ENCODE assay signal across 10 mouse cellular contexts in the genomic region with DNA sequence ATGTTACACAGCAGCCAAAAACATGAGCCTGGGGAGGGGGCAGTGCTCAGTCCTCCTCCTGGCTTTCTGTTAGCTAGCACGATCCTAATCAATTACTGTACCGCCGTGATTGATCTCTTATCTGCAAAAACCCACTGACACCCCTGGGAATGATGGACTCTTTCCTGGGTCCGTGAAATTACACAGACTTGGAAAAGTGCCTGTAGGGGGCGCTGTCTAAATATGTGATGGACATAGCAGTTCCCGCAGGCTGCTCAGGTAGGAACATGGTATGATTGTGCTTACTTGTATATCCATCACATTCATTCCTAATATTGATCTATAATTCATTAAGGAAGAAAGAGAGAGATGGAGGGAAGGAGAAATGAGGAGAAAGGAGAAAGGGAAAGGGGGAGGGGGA.
DNase-seq lines count a peak whose midpoint lies in the region; ATAC-seq and TF ChIP-seq lines count a peak whose summit lies in the region.
"Had no signal": no experiment of that assay in that cellular context is flagged by ENCODE, and none has a peak within 500 bp of the region (broad histone marks: within the 10 kb centered on the region; RNA-seq: fewer than 3 reads in every experiment).

No protein-coding gene starts in this region.

- H3K4me3 ChIP-seq in midbrain, postnatal 0 days (ENCODE audit: low read depth, low read length): no peak overlapping the region
- no peak overlapping the region for H3K4me3 ChIP-seq in midbrain, embryonic 11.5 days (ENCODE audit: low read depth, low read length)
- no peak overlapping the region for H3K4me3 ChIP-seq in cortical plate, adult 2 months (ENCODE audit: insufficient read depth, low read length)
- H3K4me3 ChIP-seq: liver, embryonic 12.5 days; neural tube, embryonic 12.5 days had no signal

- peak; percentile 40 for TF ChIP-seq CTCF in midbrain, postnatal 0 days (IDR thresholded peaks at IDR 0.05)
- TF ChIP-seq CTCF in cortical plate, adult 2 months (IDR thresholded peaks at IDR 0.05; ENCODE audit: extremely low read depth, insufficient read depth, low read length): peak; percentile 31

- no peaks in the 10 kb centered on the region for H3K4me1 ChIP-seq in midbrain, postnatal 0 days (ENCODE audit: insufficient read depth, low read length)
- H3K4me1 ChIP-seq in midbrain, embryonic 11.5 days (ENCODE audit: control insufficient read depth, insufficient read depth, low read length): no peaks in the 10 kb centered on the region
- H3K4me1 ChIP-seq in cortical plate, adult 2 months (ENCODE audit: control insufficient read depth, insufficient read depth, low read length): no peaks in the 10 kb centered on the region
- H3K4me1 ChIP-seq: liver, embryonic 12.5 days; neural tube, embryonic 12.5 days had no signal

- TF ChIP-seq POLR2A in cortical plate, adult 2 months (IDR thresholded peaks at IDR 0.05; ENCODE audit: extremely low read depth, insufficient read depth, low read length): no peak

- no peak overlapping the region for H3K4me2 ChIP-seq in midbrain, postnatal 0 days (ENCODE audit: low read depth, low read length, poor library complexity, severe bottlenecking)
- no peak overlapping the region for H3K4me2 ChIP-seq in midbrain, embryonic 11.5 days
- H3K4me2 ChIP-seq: liver, embryonic 12.5 days; neural tube, embryonic 12.5 days had no signal

- H3K27ac ChIP-seq in midbrain, postnatal 0 days (ENCODE audit: low read depth, low read length): no peak overlapping the region
- H3K27ac ChIP-seq in midbrain, embryonic 11.5 days (ENCODE audit: low read depth, low read length): no peak overlapping the region
- no peak overlapping the region for H3K27ac ChIP-seq in cortical plate, adult 2 months (ENCODE audit: insufficient read depth, low read length)
- H3K27ac ChIP-seq: liver, embryonic 12.5 days; neural tube, embryonic 12.5 days had no signal

- H3K36me3 ChIP-seq in midbrain, postnatal 0 days (ENCODE audit: insufficient read depth, low read length): no peaks in the 10 kb centered on the region
- no peaks in the 10 kb centered on the region for H3K36me3 ChIP-seq in midbrain, embryonic 11.5 days (ENCODE audit: control insufficient read depth, insufficient read depth, low read length)
- H3K36me3 ChIP-seq: liver, embryonic 12.5 days; neural tube, embryonic 12.5 days had no signal

- DNase-seq in adrenal gland, adult (ENCODE audit: inconsistent age in 2 of 2, low spot score in 1 of 2): peak; percentile 13 to 68
- no peak for DNase-seq in adrenal gland, postnatal 4 days (ENCODE audit: low spot score in 2 of 2)
- DNase-seq in midbrain, postnatal 0 days (ENCODE audit: low spot score): no peak
- no peak for DNase-seq in midbrain, embryonic 11.5 days (ENCODE audit: low spot score, missing footprints)
- DNase-seq in thymus, postnatal 0 days (ENCODE audit: low spot score): peak; percentile 32
- DNase-seq in urinary bladder, postnatal 36 days (ENCODE audit: low spot score in 2 of 2): no peak
- no peak for DNase-seq in neural tube, embryonic 10.5 days (ENCODE audit: extremely low spot score, low spot score)

- H3K9ac ChIP-seq in midbrain, postnatal 0 days (replicated peaks; ENCODE audit: low read length, poor library complexity, severe bottlenecking): no peak overlapping the region
- no peak overlapping the region for H3K9ac ChIP-seq in midbrain, embryonic 11.5 days (ENCODE audit: low read length)
- H3K9ac ChIP-seq: liver, embryonic 12.5 days; neural tube, embryonic 12.5 days had no signal

- WGBS in midbrain, postnatal 0 days: 79% methylated on average over 6 of the region's 6 CpGs
- WGBS in midbrain, embryonic 11.5 days: 87% methylated on average over 6 of the region's 6 CpGs

- no peaks in the 10 kb centered on the region for H3K9me3 ChIP-seq in midbrain, postnatal 0 days (ENCODE audit: low read length)
- no peaks in the 10 kb centered on the region for H3K9me3 ChIP-seq in midbrain, embryonic 11.5 days (ENCODE audit: control insufficient read depth, low read length)
- H3K9me3 ChIP-seq: liver, embryonic 12.5 days; neural tube, embryonic 12.5 days had no signal

- no peaks in the 10 kb centered on the region for H3K27me3 ChIP-seq in midbrain, postnatal 0 days (ENCODE audit: insufficient read depth, low read length)
- H3K27me3 ChIP-seq in midbrain, embryonic 11.5 days (ENCODE audit: control insufficient read depth, insufficient read depth, low read length): no peaks in the 10 kb centered on the region; the same call in 1 of the 2 replicates
- H3K27me3 ChIP-seq: liver, embryonic 12.5 days; neural tube, embryonic 12.5 days had no signal

- ATAC-seq in midbrain, postnatal 0 days (ENCODE audit: low FRiP score): no peak
- ATAC-seq in midbrain, embryonic 11.5 days (ENCODE audit: low FRiP score): no peak
- ATAC-seq: liver, embryonic 12.5 days had no signal

Comparison
In these comparisons a context has a peak if more than half of its experiments do, and no peak if none do; other contexts are left out.
1. DNase-seq: peak in adrenal gland, adult (2 of 2) and thymus, postnatal 0 days (single experiment); none in adrenal gland, postnatal 4 days (0 of 2), midbrain, postnatal 0 days (single experiment), midbrain, embryonic 11.5 days (single experiment), urinary bladder, postnatal 36 days (0 of 2) and neural tube, embryonic 10.5 days (single experiment).